Mouse (Mus musculus) ES-Bruce4 (cell line): ENCODE data around the gene Tmub2. TPM values are rescaled to one million over a fixed set of nuclear protein-coding genes. Genes with fewer than 3 reads are reported as not detected.
A peak's percentile ranks its signal among the peaks of the same experiment; 100 is the strongest.

Experiments used
- H3K27ac ChIP-seq: 2 replicates; pipeline ENCODE4 v1.5.1; 2012; ENCODE audit warnings: low read length, inconsistent platforms; ENCODE audit not compliant: insufficient read depth
- H3K27me3 ChIP-seq: 2 replicates; pipeline ENCODE4 v1.6.1; 2012; ENCODE audit warnings: mild to moderate bottlenecking, low read length, inconsistent platforms; ENCODE audit not compliant: control insufficient read depth, poor library complexity, insufficient read depth, severe bottlenecking
- H3K36me3 ChIP-seq: 2 replicates; pipeline ENCODE4 v1.6.1; 2012; ENCODE audit warnings: inconsistent platforms, mild to moderate bottlenecking, low read length, moderate library complexity; ENCODE audit not compliant: control insufficient read depth, poor library complexity, insufficient read depth, severe bottlenecking
- H3K4me1 ChIP-seq: one replicate; pipeline ENCODE4 v1.8.1; 2011; ENCODE audit warnings: low read length; ENCODE audit not compliant: control insufficient read depth, insufficient read depth
- H3K4me3 ChIP-seq: 2 replicates; pipeline ENCODE4 v1.5.1; 2011; ENCODE audit warnings: low read depth, mild to moderate bottlenecking, low read length
- H3K9ac ChIP-seq: 2 replicates; pipeline ENCODE4 v1.6.1; 2012; ENCODE audit warnings: low read depth, mild to moderate bottlenecking, inconsistent platforms; ENCODE audit not compliant: poor library complexity, severe bottlenecking
- H3K9me3 ChIP-seq: replicated peaks from 2 replicates; pipeline ENCODE4 v1.6.1; 2012; ENCODE audit warnings: mild to moderate bottlenecking, low read length, inconsistent platforms; ENCODE audit not compliant: control insufficient read depth, poor library complexity, insufficient read depth, severe bottlenecking
- CTCF ChIP-seq: IDR thresholded peaks from one replicate; pipeline ENCODE4 v1.8.1; 2011; ENCODE audit warnings: low read depth, low read length
- EP300 ChIP-seq: IDR thresholded peaks from 2 replicates; pipeline ENCODE4 v1.6.1; 2011; ENCODE audit warnings: low read depth, low read length; ENCODE audit not compliant: insufficient read depth
- POLR2A ChIP-seq: IDR thresholded peaks from one replicate; pipeline ENCODE4 v1.8.1; 2011; ENCODE audit warnings: low read length; ENCODE audit not compliant: insufficient read depth
- polyA plus RNA-seq: library from polyadenylated mRNA; stranded (reverse); fragments of >200 nt; gene quantifications from 2 replicates; pipeline ENCODE4 v1.2.4, GENCODE M21; 2011; ENCODE audit warnings: low read depth; ENCODE audit not compliant: missing spikeins, insufficient read depth, insufficient read length

Tmub2 gene
- polyA plus RNA-seq = 19.7 and 20.0 TPM in 2 replicates

GRCm38 (mm10) chr11:102284501-102285094, at the start of gene Tmub2:
TSS of gene Tmub2 (plus strand) at chr11:102284931.
- Histone ChIP-seq H3K9ac (peak within 1 kb of the TSS; percentile 75), H3K27ac (peak within 1 kb of the TSS; percentile 89), H3K36me3 (peaks cover 9% of the 10 kb centered on the region; the same call in 1 of the 2 replicates), H3K4me1 (no peaks in the 10 kb centered on the region), H3K4me3 (peak within 1 kb of the TSS; percentile 92), H3K9me3 (no peaks in the 10 kb centered on the region), H3K27me3 (no peaks in the 10 kb centered on the region)
- TF ChIP-seq EP300 = peak; percentile 31; the same call in 1 of the 2 replicates
- no peak for TF ChIP-seq CTCF
- TF ChIP-seq POLR2A = peak; percentile 45

DNA sequence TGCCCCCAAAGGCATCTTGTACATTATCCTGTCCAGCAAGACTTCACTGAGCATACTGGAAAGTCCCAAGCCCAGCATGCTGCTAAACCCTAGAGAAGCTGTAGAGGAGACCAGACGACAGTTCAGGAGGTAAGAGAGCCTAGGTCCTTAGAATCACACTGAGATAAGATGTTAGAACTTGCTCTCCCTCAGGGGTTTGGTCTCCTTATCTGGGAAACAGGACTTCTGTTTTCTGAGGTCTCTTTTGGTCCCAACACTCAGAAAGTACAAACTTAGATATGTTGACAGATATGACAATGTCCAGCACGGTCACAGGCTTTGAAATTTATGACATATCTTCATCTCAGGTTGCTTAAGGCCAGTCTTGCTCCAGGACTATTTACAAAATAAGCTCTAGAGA, 48.7 kb upstream of the Tmub2 start:
- H3K9me3 ChIP-seq = no peaks in the 10 kb centered on the region
- TF ChIP-seq EP300 (no peak), CTCF (no peak), POLR2A (no peak)
- no peak overlapping the region for H3K4me3 ChIP-seq
- H3K27ac ChIP-seq = no peak overlapping the region
- H3K27me3 ChIP-seq = no peaks in the 10 kb centered on the region
- H3K9ac ChIP-seq = no peak overlapping the region
- no peaks in the 10 kb centered on the region for H3K4me1 ChIP-seq
- H3K36me3 ChIP-seq = no peaks in the 10 kb centered on the region

DNA sequence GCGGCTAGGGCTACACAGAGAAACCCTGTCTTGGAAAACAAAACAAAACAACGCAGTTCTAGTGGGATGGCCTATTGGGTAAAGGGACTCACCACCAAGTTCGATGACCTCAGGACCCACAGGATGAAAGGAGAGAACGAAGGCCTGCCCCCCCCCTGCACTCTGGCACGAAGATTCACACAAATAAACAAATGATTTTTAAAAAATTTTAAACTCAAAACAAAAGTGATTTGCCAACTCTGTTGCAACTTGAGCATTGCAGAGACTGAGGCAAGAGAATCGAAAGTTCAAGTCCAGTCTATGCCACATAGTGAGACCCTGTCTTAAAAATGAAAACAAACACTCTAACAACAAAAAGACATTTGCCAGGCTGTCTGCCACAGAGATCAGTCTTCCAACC, 44.1 kb upstream of the Tmub2 start:
- H3K36me3 ChIP-seq = no peaks in the 10 kb centered on the region
- H3K4me3 ChIP-seq = no peak overlapping the region
- no peaks in the 10 kb centered on the region for H3K27me3 ChIP-seq
- H3K4me1 ChIP-seq = no peaks in the 10 kb centered on the region
- no peaks in the 10 kb centered on the region for H3K9me3 ChIP-seq
- TF ChIP-seq POLR2A (no peak), CTCF (no peak), EP300 (no peak)
- no peak overlapping the region for H3K27ac ChIP-seq
- no peak overlapping the region for H3K9ac ChIP-seq

DNA sequence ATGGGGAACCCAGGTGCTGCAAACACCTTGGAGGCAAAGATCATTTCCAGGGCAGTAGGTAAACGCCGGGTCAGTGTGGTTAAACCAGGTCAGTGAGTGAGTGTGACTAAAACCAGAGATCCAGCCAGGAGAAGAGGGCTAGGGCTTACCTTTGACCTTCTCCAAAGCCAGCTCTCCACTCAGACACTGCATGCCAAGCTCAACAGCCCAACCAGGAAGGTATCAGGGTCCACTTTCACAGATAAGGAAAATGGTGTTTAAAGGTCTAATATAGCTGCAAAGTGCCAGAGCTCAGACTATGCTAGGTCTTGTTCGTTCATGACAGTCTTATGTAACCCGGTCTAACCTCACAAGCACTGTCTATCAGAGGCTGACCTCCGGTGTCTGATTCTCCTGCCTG, 43.5 kb upstream of the Tmub2 start:
- Histone ChIP-seq H3K4me1 (no peaks in the 10 kb centered on the region), H3K9ac (no peak overlapping the region), H3K9me3 (no peaks in the 10 kb centered on the region), H3K27me3 (no peaks in the 10 kb centered on the region), H3K27ac (no peak overlapping the region), H3K36me3 (no peaks in the 10 kb centered on the region), H3K4me3 (no peak overlapping the region)
- TF ChIP-seq CTCF (no peak), EP300 (no peak), POLR2A (no peak)

GRCm38 (mm10) chr11:102241874-102242273, 42.9 kb upstream of the Tmub2 start:
- Histone ChIP-seq H3K9ac (no peak overlapping the region), H3K36me3 (no peaks in the 10 kb centered on the region)

DNA sequence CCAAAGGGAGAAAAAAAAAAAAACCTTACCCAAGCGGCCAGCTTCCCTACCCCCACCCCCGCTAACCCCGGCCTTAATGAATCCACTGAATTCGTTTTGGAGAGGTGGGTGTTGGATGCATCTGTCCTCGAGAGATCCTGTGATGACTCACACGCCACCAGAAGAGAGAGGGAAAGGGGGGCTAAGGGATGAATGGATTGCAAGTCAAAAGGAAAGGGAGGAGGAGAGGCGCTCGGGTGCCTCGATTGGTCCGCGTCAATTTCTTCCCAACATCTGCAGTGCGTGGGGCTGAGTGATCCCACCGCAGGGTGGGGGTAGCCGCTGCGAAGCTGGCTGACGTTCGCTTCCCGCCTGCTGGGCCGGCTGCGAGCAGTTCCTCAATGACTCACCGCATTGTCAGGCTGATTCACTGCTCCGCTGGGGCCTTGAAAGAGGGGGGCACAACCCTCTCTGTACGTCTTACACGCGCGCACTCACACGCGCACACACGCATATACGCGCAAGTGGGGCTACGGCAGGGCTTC, 39.7 kb upstream of the Tmub2 start:
- peak overlapping the region; percentile 14; the same call in 1 of the 2 replicates for H3K4me3 ChIP-seq
- no peaks in the 10 kb centered on the region for H3K27me3 ChIP-seq
- H3K9ac ChIP-seq = 0 out of 2 replicates have a peak overlapping the region, but pooled peaks have one; percentile 4
- H3K27ac ChIP-seq = no peak overlapping the region
- TF ChIP-seq EP300 = peak; percentile 79; the same call in 1 of the 2 replicates
- no peak for TF ChIP-seq CTCF
- no peaks in the 10 kb centered on the region for H3K9me3 ChIP-seq
- H3K36me3 ChIP-seq = no peaks in the 10 kb centered on the region
- no peaks in the 10 kb centered on the region for H3K4me1 ChIP-seq

More at GRCm38 (mm10) chr11:102241874-102242273, 42.9 kb upstream of the Tmub2 start:
- Histone ChIP-seq H3K27ac (no peak overlapping the region), H3K4me1 (no peaks in the 10 kb centered on the region), H3K27me3 (no peaks in the 10 kb centered on the region), H3K4me3 (no peak overlapping the region), H3K9me3 (no peaks in the 10 kb centered on the region)
- peak; percentile 20 for TF ChIP-seq CTCF
- no peak for TF ChIP-seq POLR2A
